Mouse (Mus musculus): ENCODE data around the gene Olfr235. TPM values are rescaled to one million over a fixed set of nuclear protein-coding genes. Genes with fewer than 3 reads are reported as not detected.

The Olfr235 gene
- polyA plus RNA-seq (2012), result not detected in 2 replicates

DNA sequence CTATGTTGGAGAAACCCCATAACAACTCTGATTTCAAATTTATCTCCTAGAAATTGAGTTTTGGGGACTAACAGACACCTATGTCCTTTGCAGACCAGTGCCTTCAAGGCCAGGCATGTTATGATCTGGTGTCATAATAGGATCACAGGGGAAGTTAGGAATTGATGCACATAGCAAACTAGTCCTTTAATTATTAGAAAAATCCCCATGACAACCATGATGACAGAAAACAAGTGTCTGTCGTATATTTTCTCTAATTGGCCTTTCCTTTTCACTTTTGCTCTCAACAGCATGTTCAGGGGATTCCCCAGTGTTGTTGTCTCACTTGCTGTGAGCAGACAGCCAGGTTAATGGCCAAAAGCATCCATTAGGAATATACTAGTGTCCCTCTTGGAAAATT is at the start of gene Olfr235:
TSS of gene Olfr235 (plus strand) at position 301 of the 400 bp plus-strand sequence.

DNA sequence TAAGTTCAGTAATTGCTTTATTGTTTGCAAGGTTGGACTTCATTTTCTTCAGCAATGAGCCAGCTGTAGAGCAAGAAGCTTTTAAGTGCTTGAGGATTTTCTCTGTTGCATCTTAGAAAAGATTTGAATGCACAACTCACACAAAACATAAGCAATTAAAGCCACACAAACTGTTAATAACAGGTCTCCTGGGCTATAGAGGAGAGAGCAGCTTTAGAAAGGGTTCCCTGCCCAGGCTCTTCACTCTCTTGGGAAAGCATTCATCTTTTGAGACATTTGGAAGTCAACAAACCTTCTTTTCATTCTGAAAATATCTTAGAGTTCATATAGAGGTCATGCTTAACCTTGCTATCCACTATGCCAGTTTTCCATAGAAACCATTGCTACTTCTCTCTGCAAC is 28.3 kb upstream of the Olfr235 start, which contains the start of gene Olfr1432:
TSS of gene Olfr1432 (minus strand) at position 101 of the 400 bp plus-strand sequence.

DNA sequence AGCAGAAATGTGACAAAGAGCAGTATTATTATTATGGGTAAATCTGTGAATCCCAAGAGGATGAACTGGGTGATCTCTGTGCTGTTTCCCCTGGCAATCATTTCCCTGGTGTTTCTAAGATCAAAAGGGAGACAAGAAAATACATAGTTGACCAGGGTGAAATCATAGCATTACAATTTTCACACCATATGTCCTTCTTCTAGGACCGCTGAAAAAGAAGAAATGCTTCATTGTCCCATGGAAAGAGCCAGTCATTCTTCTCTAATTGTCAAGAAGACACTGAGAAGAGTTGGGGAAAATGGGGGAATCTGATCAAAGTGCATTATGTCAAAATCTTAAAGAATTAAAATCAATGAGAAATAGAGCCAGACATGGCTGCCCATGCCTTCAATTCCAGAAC is 19.3 kb upstream of the Olfr235 start, which contains the start of gene Olfr262:
TSS of gene Olfr262 (minus strand) at position 101 of the 400 bp plus-strand sequence.

DNA sequence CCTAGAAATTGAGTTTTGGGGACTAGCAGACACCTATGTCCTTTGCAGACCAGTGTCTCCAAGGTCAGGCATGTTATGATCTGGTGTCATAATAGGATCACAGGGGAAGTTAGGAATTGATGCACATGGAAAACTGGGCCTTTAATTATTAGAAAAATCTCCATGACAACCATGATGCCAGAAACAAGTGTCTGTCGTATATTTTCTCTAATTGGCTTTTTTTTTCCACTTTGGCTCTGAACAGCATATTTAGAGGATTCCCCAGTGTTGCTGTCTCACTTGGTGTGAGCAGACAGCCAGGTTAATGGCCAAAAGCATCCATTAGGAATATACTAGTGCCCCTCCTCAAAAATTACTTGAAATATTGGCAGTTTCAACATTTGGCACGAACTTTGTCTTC is 18.7 kb downstream of the Olfr235 start, which contains the start of gene Olfr1434:
TSS of gene Olfr1434 (plus strand) at position 301 of the 400 bp plus-strand sequence.

DNA sequence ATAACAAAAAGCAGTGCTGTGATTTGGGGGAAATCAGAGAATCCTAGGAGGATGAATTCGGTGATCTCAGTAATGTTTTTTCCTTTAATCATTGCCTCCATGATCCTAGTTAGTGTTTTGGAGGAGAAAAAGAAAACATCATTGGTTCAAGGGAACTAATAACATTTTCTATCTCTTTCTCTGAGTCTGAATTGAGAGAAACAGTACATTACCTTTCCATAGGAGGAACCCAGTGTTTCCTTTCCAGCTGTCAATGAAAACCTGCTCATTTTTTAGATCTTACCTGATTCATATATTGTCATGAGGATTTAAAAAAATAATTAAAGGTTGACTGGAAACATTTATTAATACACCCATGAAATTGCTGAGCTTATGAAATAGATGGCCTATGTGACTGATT is 38.2 kb downstream of the Olfr235 start, which contains the start of gene Olfr1436:
TSS of gene Olfr1436 (minus strand) at position 101 of the 400 bp plus-strand sequence.

Other genes with a start within 250 kb of the Olfr235 start
- gene Olfr1423, start 219.7 kb upstream of the Olfr235 start, polyA plus RNA-seq (2012), result not detected in 2 replicates
- not detected in 2 replicates for gene Olfr1424, start 198.3 kb upstream of the Olfr235 start, polyA plus RNA-seq (2012)
- gene Olfr1425, start 183.3 kb upstream of the Olfr235 start, polyA plus RNA-seq (2012), result not detected in 2 replicates
- gene Olfr1426, start 169.0 kb upstream of the Olfr235 start, polyA plus RNA-seq (2012), result not detected in 2 replicates
- 0.03 TPM in 1 of 2 replicates, not detected in the other for gene Olfr1427, start 157.7 kb upstream of the Olfr235 start, polyA plus RNA-seq (2012)
- not detected in 2 replicates for gene Olfr1428, start 145.1 kb upstream of the Olfr235 start, polyA plus RNA-seq (2012)
- not detected in 2 replicates for gene Olfr76, start 137.8 kb upstream of the Olfr235 start, polyA plus RNA-seq (2012)
- gene Olfr1555-ps1, start 90.9 kb upstream of the Olfr235 start, polyA plus RNA-seq (2012), result not detected in 2 replicates
- not detected in 2 replicates for gene Olfr1431, start 60.4 kb upstream of the Olfr235 start, polyA plus RNA-seq (2012)
- not detected in 2 replicates for gene Olfr1432, start 28.4 kb upstream of the Olfr235 start, polyA plus RNA-seq (2012)
- not detected in 2 replicates for gene Olfr262, start 19.4 kb upstream of the Olfr235 start, polyA plus RNA-seq (2012)
- gene Olfr1434, start 18.8 kb downstream of the Olfr235 start, polyA plus RNA-seq (2012), result not detected in 2 replicates
- gene Olfr1436, start 38.1 kb downstream of the Olfr235 start, polyA plus RNA-seq (2012), result not detected in 2 replicates
- not detected in 2 replicates for gene Olfr1437, start 64.1 kb downstream of the Olfr235 start, polyA plus RNA-seq (2012)
- not detected in 2 replicates for gene Olfr1438-ps1, start 74.9 kb downstream of the Olfr235 start, polyA plus RNA-seq (2012)
- not detected in 2 replicates for gene Olfr1440, start 126.2 kb downstream of the Olfr235 start, polyA plus RNA-seq (2012)
- gene Olfr1441, start 156.4 kb downstream of the Olfr235 start, polyA plus RNA-seq (2012), result not detected in 2 replicates
- not detected in 2 replicates for gene Pfpl, start 166.9 kb downstream of the Olfr235 start, polyA plus RNA-seq (2012)
- 5.2 and 9.2 TPM in 2 replicates for gene Mpeg1, start 199.7 kb downstream of the Olfr235 start, polyA plus RNA-seq (2012)
- 9.8 and 14.3 TPM in 2 replicates for gene Dtx4, start 240.4 kb downstream of the Olfr235 start, polyA plus RNA-seq (2012)